Mouse (Mus musculus) lung, adult 2 months (tissue): ENCODE measurements around the gene Procr.

Experiments
- CTCF ChIP-seq: fragments of 200-500 bp; IDR thresholded peaks from 2 replicates; pipeline ENCODE4 v1.5.1; 2011; ENCODE audit warnings: mild to moderate bottlenecking, low read length, control low read depth; ENCODE audit not compliant: insufficient read depth
- POLR2A ChIP-seq: fragments of 200-500 bp; IDR thresholded peaks from 2 replicates; pipeline ENCODE4 v1.6.1; 2011; ENCODE audit warnings: low read depth, mild to moderate bottlenecking, control low read depth, low read length, borderline replicate concordance; ENCODE audit errors: extremely low read depth

- TF ChIP-seq CTCF (no peak), POLR2A (no peak)
Measured at GRCm38 (mm10) chr2:155792899-155793298, 42.0 kb downstream of the Procr start.
